Mouse (Mus musculus) forebrain, embryonic 14.5 days (tissue): ENCODE measurements at regions not wholly inside any gene's neighbourhood (a gene's known extent, or its start where the extent isn't known, plus 50 kb on each side); places are given as distances from the start of the nearest gene placed in this dataset.
A peak's percentile ranks its signal among the peaks of the same experiment; 100 is the strongest.

Source experiments
- ATAC-seq: fragments of 200-750 bp; cut with Nextera tagmentation; 2 replicates; pipeline ENCODE4 v1.8.0; 2017; ENCODE audit warnings: mild to moderate bottlenecking, moderate library complexity
- DNase-seq: peaks from one replicate; pipeline ENCODE4 v3.0.0-alpha.2; 2015; ENCODE audit warnings: low spot score
- H3K27ac ChIP-seq: fragments of 300-500 bp; sonication (generic); 2 replicates; pipeline ENCODE4 v1.5.1; 2014; ENCODE audit warnings: low read depth, mild to moderate bottlenecking, control low read depth, low read length, moderate library complexity
- H3K27me3 ChIP-seq: fragments of 300-500 bp; sonication (generic); replicated peaks from 2 replicates; pipeline ENCODE4 v1.6.1; 2014; ENCODE audit warnings: low read length, control low read depth, mixed read lengths; ENCODE audit not compliant: control insufficient read depth, insufficient read depth
- H3K36me3 ChIP-seq: fragments of 300-500 bp; sonication (generic); 2 replicates; pipeline ENCODE4 v1.6.1; 2014; ENCODE audit warnings: low read length, control low read depth; ENCODE audit not compliant: control insufficient read depth, insufficient read depth
- H3K4me1 ChIP-seq: fragments of 300-500 bp; sonication (generic); 2 replicates; pipeline ENCODE4 v1.6.1; 2014; ENCODE audit warnings: antibody characterized with exemption, low read length, control low read depth; ENCODE audit not compliant: control insufficient read depth, insufficient read depth
- H3K4me2 ChIP-seq: fragments of 300-500 bp; sonication (generic); 2 replicates; pipeline ENCODE4 v1.6.1; 2014; ENCODE audit warnings: mild to moderate bottlenecking, control low read depth, low read length
- H3K4me3 ChIP-seq: fragments of 300-500 bp; sonication (generic); 2 replicates; pipeline ENCODE4 v1.5.1; 2014; ENCODE audit warnings: low read depth, low read length, control low read depth
- H3K9ac ChIP-seq: fragments of 300-500 bp; sonication (generic); 2 replicates; pipeline ENCODE4 v1.6.1; 2014; ENCODE audit warnings: mild to moderate bottlenecking, low read length, control low read depth, moderate library complexity
- H3K9me3 ChIP-seq: fragments of 300-500 bp; sonication (generic); replicated peaks from 2 replicates; pipeline ENCODE4 v1.6.1; 2016; ENCODE audit warnings: low read length, control low read depth, mixed read lengths; ENCODE audit not compliant: control insufficient read depth
- WGBS: fragments of 180-500 bp; shearing (Covaris S2); extraction: QIAGEN DNeasy Blood & Tissue Kit; methylation state at CpG from one replicate; pipeline ENCODE4 v1.1.7; 2014; 5-methylcytosine and 5-hydroxymethylcytosine counted together

DNA sequence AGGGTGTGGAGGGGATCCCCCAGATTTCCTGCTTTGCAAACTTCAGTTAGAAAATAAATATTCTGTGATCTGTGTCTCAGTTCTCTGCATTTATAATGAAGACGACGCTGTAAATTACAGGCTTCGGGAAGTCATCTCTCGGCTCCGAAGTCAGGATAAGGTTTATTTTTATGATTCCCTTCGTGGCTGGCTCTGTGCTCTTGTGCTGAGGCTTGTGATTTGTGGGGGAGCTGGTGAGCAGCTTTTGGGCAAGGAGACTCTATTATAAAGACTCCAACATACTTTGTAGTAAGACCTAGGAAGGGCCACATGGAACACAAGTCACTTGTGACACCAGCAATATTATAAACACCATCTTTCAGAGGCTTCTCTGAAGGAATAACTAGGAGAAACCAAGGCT lies 146.0 kb downstream of the Kcnk1 start:
- 84% methylated on average over 6 of the region's 6 CpGs for WGBS

DNA sequence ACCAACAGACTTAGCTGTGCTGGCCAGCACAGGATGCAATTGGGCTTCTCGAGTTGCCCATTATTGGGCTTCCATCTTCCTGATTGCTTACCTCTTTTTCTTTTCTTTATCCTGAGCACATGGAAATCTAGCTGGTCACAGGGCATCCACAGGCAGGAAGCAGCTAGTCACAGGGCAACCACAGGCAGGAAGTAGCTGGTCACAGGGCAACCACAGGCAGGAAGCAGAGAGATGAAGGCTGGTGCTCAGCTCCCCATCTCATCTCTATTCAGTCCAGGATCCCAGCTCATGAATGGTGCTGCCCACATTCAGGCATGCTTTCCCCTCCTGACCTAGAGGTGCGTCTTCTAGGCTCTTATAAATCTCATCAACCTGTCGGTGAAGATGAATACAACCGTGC lies 146.8 kb upstream of the Slc35f3 start:
- 86% methylated on average over 4 of the region's 4 CpGs for WGBS
- no peaks in the 10 kb centered on the region for H3K36me3 ChIP-seq

More for the DNA sequence above, 146.0 kb downstream of the Kcnk1 start:
- Histone ChIP-seq H3K27ac (no peak overlapping the region), H3K27me3 (peaks cover 25% of the 10 kb centered on the region), H3K4me2 (no peak overlapping the region), H3K36me3 (no peaks in the 10 kb centered on the region), H3K4me1 (peaks cover 6% of the 10 kb centered on the region; the same call in 1 of the 2 replicates), H3K9me3 (no peaks in the 10 kb centered on the region), H3K4me3 (no peak overlapping the region), H3K9ac (no peak overlapping the region)
- ATAC-seq = no peak
- DNase-seq = no peak

DNA sequence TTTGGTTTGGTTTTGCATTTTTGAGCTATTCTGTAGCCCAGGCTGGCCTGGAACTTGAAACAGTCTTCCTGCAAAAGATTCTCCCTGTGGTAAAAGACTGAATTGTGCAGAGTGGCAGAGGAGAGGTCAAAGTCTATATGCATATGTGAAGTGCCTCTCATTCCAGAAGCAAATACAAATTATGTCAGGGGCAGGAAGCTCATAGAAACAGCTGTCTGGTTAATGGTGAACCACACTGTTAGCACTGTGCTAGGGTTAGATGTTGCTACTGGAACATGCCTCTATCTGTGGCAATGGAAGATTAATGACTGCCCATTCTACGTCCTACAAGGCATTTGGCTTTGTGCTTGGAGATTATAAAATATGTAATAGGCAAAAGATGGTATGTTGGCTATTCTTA lies 144.4 kb upstream of the Slc35f3 start:
- Histone ChIP-seq H3K27ac (no peak overlapping the region), H3K9ac (no peak overlapping the region)
- 82% methylated on average over 1 of the region's 1 CpGs for WGBS

More for the DNA sequence above, 146.8 kb upstream of the Slc35f3 start:
- Histone ChIP-seq H3K27ac (no peak overlapping the region), H3K9me3 (no peaks in the 10 kb centered on the region), H3K4me1 (no peaks in the 10 kb centered on the region), H3K9ac (no peak overlapping the region), H3K4me2 (no peak overlapping the region), H3K27me3 (no peaks in the 10 kb centered on the region), H3K4me3 (no peak overlapping the region)
- DNase-seq = no peak
- ATAC-seq = no peak

DNA sequence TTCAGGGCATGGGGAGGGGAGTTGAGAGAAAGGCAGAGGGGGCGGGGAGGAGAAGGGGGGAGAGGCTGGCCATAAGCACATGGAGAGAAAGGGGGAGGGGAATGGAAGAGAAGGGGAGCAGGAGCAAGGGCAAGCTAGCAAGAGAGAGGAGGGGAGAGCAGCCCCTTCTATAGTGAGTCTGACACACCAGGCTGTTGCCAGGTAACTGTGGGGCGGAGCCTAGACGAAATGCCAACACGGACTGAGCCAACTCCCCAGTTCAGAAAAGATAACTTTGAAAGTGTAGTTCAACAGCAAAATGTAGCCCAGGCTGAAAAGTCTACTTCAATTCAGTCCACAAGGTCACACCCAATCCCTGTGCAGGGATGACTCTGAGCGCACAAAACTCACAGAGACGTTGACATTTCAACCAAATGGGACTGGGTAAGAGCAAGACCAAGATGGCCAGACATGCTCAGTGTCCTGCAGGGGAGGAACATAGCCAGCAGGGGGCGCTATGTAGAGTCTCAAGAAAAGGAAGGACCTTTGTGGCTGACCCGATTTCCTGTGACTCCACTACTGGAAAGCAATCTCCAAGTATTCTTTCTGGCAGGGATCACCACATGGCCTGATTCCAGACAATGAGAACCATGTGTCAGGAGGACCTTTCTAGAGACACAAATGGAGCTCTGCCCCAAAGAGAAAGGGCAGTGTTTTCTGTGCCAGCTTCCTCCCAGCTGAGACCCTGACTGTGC lies 140.7 kb upstream of the Slc35f3 start:
- Histone ChIP-seq H3K4me3 (no peak overlapping the region), H3K27me3 (no peaks in the 10 kb centered on the region), H3K4me2 (no peak overlapping the region), H3K9ac (no peak overlapping the region), H3K27ac (no peak overlapping the region), H3K36me3 (no peaks in the 10 kb centered on the region), H3K9me3 (no peaks in the 10 kb centered on the region), H3K4me1 (0 out of 2 replicates have a peak, but pooled peaks cover under 1% of the 10 kb centered on the region)
- no peak for DNase-seq
- 65% methylated on average over 8 of the region's 8 CpGs for WGBS
- ATAC-seq = no peak

More for the DNA sequence above, 144.4 kb upstream of the Slc35f3 start:
- Histone ChIP-seq H3K4me1 (no peaks in the 10 kb centered on the region), H3K9me3 (no peaks in the 10 kb centered on the region), H3K4me2 (no peak overlapping the region), H3K4me3 (no peak overlapping the region), H3K36me3 (no peaks in the 10 kb centered on the region), H3K27me3 (no peaks in the 10 kb centered on the region)
- DNase-seq (no peak), ATAC-seq (no peak)

DNA sequence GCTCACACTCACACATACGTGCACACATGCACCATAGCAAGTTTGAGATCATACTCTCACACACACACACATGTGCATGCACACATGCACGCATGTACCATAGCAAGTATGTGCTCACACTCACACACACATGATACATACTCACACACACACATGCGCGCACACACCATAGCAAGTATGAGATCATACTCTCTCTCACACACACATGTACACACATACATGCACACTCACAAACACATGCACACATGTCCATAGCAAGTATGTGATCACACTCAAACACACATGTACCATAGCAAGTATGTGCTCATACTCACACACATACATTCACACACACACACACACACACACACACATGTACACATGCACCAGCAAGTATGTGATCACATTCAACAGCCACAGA lies 138.9 kb upstream of the Slc35f3 start:
- 0 out of 2 replicates have a peak, but pooled peaks cover 6% of the 10 kb centered on the region for H3K4me1 ChIP-seq
- H3K4me2 ChIP-seq = no peak overlapping the region
- no peaks in the 10 kb centered on the region for H3K36me3 ChIP-seq
- ATAC-seq = no peak
- H3K9me3 ChIP-seq = no peaks in the 10 kb centered on the region
- H3K27ac ChIP-seq = no peak overlapping the region
- 96% methylated on average over 4 of the region's 4 CpGs for WGBS
- no peaks in the 10 kb centered on the region for H3K27me3 ChIP-seq
- no peak for DNase-seq
- no peak overlapping the region for H3K9ac ChIP-seq
- no peak overlapping the region for H3K4me3 ChIP-seq

DNA sequence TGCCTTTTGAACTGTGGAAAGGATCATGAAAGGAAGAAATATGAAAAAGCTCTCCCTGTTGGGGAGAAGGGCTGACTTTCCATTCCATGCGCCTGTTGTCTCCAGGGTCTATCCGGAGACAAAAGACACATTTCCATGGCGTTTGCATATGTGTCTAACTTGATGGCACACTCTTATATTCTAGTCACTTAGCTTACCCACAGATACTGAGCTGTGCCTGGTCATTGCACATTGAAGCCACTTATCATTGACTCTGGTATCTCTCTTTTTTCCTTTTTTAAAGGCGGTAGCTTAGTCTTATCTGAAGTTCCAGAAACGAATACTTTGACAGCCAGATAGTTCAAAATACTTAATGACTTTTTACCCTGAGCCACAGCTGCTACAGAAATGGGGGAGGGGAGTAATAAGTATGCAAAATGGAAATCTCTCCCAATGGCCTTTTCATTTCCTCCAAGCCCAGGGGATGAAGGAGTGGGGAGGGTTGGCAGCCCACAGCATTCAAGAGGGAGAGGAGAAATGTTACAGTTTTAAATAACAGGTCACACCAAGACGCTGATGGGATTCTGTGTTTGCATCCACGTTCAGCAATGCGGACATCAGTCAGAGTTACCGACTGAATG lies 137.9 kb upstream of the Slc35f3 start:
- 70% methylated on average over 9 of the region's 9 CpGs for WGBS
- no peak for DNase-seq

DNA sequence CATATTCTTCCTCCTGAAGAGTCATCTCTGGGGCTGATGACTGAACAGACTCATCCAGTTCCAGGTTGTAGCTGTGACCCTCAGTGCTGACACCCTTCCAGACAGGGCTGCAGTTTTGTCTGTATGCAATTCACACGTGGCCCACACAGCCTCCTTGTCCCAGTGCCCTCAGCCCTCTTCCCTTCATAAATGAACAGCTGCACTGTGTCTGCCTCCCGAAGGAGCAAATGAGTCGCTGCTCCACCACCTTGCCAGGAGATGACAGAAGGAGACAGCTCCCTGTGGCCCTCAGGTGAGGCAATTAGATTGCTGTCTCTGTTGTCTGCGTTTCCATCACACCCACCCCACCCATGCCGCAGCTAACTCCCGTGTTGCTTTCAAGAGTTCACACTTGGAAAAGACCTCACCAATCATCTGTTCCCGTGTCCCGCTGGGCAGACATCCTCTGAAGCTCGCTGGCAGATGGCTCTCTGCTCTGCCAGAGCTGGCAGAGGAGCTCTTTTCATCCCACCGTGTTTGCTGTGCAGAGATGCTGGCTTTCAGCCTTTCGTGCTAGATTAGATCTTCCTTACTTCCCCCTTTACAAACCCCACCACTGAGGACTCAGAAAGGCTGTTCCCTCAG lies 135.5 kb upstream of the Slc35f3 start:
- 59% methylated on average over 11 of the region's 11 CpGs for WGBS
- peak; percentile 74 for ATAC-seq

More for the DNA sequence above, 137.9 kb upstream of the Slc35f3 start:
- Histone ChIP-seq H3K27me3 (no peaks in the 10 kb centered on the region), H3K4me3 (no peak overlapping the region), H3K4me2 (no peak overlapping the region), H3K27ac (no peak overlapping the region), H3K36me3 (no peaks in the 10 kb centered on the region), H3K9me3 (no peaks in the 10 kb centered on the region), H3K9ac (no peak overlapping the region), H3K4me1 (0 out of 2 replicates have a peak, but pooled peaks cover 6% of the 10 kb centered on the region)
- no peak for ATAC-seq

DNA sequence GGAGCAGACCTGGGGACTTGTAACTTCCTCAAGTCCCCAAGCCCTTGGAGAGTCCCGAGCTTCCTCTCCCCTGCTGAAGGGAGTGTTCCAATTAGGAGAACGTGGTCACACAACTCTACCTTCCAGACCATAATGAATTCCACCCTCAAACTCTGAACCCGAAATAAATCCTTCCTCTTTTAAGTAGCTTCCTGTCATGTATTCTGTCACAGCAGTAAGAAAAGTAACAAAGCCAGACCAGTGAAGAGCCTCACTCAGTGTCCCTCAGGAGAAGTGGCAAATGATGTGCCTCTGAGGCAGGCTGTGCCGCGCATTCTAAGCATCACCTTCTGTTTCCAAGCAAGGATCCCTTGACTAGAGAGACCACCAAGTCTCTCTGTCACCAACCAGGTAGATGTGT lies 134.4 kb upstream of the Slc35f3 start:
- Histone ChIP-seq H3K36me3 (no peaks in the 10 kb centered on the region), H3K27me3 (no peaks in the 10 kb centered on the region), H3K4me3 (no peak overlapping the region), H3K4me2 (no peak overlapping the region), H3K27ac (no peak overlapping the region), H3K9ac (no peak overlapping the region), H3K4me1 (0 out of 2 replicates have a peak, but pooled peaks cover 6% of the 10 kb centered on the region), H3K9me3 (no peaks in the 10 kb centered on the region; the same call in 1 of the 2 replicates)
- DNase-seq (no peak), ATAC-seq (no peak)
- WGBS = 74% methylated on average over 5 of the region's 5 CpGs

More for the DNA sequence above, 135.5 kb upstream of the Slc35f3 start:
- Histone ChIP-seq H3K27ac (peak overlapping the region; percentile 61), H3K9me3 (no peaks in the 10 kb centered on the region), H3K4me2 (no peak overlapping the region), H3K9ac (no peak overlapping the region), H3K36me3 (no peaks in the 10 kb centered on the region), H3K27me3 (no peaks in the 10 kb centered on the region), H3K4me3 (no peak overlapping the region), H3K4me1 (0 out of 2 replicates have a peak, but pooled peaks cover 6% of the 10 kb centered on the region)
- DNase-seq = peak; percentile 78
